Mouse (Mus musculus) brain, adult 2 months (tissue): ENCODE results near the gene Oscar.

Experiments used
- DNase-seq: peaks from one replicate; pipeline ENCODE4 v3.0.0; 2011; ENCODE audit warnings: low read depth, low spot score

Gene Oscar

DNA sequence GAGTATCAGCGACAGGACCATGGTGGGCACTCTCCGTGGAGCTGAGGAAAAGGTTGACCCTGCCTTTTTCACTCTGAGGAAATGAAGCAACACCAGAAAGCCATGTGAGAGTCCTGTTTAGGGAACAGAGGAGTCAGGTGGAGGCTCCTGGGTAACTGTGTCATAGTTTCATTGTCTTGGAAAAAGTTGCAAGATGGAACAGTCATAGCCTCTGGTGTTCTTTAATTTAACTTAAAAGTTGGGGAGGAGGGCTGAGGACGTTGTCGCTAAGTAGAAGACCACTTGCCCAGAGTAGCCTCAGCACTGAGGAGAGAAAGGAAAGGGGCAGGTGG, at the start of gene Oscar:
Gene Oscar, minus strand, starts transcription at position 101 of the 332 bp plus-strand sequence.
- DNase-seq, result no peak

- peak; percentile 100 for DNase-seq
These were observed 49.5 kb upstream of the Oscar start, which contains the start of gene Leng1 for GRCm38 (mm10) chr7:3665215-3666114. Leng1 (minus strand) TSS chr7:3665840.

DNA sequence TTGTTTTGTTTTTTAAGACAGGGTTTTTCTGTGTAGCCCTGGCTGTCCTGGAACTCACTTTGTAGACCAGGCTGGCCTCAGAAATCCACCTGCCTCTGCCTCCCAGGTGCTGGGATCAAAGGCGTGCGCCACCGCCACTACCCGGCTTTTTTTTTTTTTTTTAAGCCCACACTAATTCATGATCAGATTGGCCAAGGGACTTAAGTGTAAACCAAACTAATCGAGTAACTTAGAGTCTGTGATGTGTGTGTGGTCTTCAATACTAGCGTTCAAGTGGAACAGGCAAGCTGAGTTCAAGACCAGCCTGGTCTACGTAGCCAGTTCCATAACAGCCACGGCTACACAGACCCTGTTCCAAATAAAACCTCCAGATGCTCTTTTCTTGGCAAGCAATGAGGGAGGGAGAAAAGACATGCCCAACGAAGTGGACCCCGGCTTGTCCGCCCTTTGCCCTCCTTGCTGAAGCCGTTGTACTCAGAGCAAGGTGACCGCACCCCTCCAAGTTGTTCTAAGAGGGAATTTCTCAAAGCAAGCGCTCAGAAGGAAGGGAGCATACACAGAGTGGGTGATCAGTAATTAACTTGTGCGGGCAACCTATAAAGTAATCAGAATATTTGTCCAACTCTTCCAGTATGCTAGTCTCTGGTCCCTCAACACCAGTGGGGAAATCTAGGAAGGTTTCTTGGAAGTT, 48.7 kb upstream of the Oscar start:
- DNase-seq, result no peak

DNA sequence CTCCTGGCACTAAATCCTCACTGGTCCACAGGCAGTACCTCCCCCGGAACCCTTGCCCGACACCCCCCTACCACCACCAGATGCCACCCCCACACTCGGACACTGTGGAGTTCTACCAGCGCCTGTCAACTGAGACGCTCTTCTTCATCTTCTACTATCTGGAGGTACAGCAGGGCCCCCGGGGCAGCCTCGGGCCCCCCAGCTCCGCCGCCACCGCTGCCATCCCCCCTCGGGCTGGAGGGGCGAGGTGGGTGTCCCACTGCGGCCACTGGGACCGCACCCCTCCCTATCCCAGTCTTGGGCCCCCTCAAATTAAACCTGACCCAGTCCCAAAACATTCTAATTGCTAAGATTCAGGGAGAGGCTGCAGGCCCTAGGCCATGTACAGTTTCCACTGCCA, 42.6 kb upstream of the Oscar start:
- no peak for DNase-seq

DNA sequence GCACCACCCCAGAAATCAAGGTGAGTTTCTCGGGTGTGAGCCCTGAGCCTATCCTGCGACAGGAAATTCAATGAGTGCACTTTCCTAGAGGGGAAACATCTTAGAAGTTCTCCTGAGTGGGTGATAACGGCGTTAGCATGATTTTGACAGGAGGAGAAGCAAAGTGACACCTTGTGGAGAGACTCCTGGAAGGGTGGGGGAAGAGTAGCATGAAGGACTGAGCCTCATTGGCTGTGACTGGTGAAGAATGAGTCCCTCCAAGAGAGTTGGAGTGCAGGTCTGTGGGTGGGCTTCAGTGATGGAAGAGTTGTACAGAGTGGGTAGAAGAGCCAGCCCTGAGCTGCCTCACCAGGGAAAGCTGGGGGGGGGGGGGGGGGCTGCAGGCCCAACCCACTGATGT, 41.0 kb upstream of the Oscar start:
- peak; percentile 59 for DNase-seq

GRCm38 (mm10) chr7:3646641-3647040, 30.7 kb upstream of the Oscar start:
- no peak for DNase-seq

GRCm38 (mm10) chr7:3646188-3646587, 30.2 kb upstream of the Oscar start:
- no peak for DNase-seq

DNA sequence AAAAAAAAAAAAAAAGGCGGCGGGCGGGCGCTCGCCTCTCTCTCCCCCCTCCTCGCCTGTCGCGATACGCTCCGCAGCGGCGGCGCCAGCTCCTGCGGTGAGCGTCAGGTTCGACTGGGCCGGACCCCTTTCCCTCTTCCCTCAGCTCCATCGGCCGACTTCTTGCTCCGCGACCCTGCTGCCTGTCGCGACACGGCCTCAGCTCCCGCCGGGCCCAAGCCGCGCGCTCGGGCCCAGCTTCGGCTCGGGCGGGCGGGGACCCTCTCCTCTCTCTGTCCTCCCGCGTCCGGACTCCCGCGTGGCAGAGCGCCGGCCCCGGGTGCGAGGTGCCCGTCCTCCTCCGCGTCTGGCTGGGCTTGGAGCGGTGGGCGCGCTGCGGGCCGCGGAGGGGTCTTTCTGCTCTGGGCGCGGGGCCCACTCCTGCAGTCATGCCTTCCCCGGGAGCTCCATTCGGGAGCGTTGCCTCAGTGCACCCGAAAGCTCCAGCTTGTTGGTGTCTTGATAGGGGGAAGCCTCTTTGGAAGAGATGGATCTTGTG, 29.6 kb upstream of the Oscar start:
- DNase-seq, result peak; percentile 18

- peak; percentile 100 for DNase-seq
These were observed 28.9 kb upstream of the Oscar start, which contains the start of gene Cnot3 for GRCm38 (mm10) chr7:3644672-3645487. Cnot3 (plus strand) TSS chr7:3645268.

DNA sequence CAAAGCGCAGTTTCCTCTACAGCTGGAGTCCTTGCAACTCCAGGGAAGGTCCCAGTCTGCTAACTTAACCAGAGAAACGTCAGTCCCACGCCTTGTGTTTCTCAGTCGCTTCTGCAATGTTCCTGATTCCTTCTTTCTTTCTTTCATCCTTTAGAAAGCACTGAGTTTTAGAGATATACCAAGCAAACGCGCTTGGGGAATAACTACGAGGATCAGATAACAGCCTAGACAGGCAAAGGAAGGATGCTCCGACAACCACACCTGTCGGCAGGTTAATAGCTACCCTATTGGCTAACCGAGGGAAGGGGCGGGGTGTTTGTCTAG, 28.4 kb upstream of the Oscar start:
- no peak for DNase-seq

- DNase-seq, result no peak
These were observed 27.9 kb upstream of the Oscar start for GRCm38 (mm10) chr7:3643843-3644242.

DNA sequence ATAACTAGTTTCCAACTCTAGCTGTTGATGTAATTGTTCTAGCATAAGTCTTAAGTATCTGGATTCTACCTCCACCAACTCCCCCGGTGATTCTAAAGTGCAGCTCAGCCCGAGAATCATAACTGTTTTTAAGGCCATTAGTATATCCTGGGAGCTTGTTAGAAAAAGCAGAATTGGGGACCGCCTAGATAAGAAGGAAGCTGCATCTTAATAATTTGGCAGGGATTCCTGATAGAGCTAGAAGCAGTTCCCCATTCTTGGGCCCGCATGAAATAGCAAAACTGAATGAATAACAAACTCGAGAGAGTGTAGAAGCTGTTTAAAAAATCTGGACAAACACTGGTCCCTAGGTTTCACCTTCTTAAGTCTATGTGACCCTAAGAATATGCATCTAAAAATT, 27.5 kb upstream of the Oscar start:
- no peak for DNase-seq

- no peak for DNase-seq
These were observed 14.5 kb upstream of the Oscar start for GRCm38 (mm10) chr7:3630478-3630815.

GRCm38 (mm10) chr7:3629543-3630477, 13.9 kb upstream of the Oscar start, which contains the start of the genes Tfpt and Prpf31:
Tfpt (minus strand) TSS chr7:3629929.
Prpf31 (plus strand) TSS chr7:3629985.
- peak; percentile 99 for DNase-seq

GRCm38 (mm10) chr7:3629030-3629429, 13.1 kb upstream of the Oscar start:
- no peak for DNase-seq

DNA sequence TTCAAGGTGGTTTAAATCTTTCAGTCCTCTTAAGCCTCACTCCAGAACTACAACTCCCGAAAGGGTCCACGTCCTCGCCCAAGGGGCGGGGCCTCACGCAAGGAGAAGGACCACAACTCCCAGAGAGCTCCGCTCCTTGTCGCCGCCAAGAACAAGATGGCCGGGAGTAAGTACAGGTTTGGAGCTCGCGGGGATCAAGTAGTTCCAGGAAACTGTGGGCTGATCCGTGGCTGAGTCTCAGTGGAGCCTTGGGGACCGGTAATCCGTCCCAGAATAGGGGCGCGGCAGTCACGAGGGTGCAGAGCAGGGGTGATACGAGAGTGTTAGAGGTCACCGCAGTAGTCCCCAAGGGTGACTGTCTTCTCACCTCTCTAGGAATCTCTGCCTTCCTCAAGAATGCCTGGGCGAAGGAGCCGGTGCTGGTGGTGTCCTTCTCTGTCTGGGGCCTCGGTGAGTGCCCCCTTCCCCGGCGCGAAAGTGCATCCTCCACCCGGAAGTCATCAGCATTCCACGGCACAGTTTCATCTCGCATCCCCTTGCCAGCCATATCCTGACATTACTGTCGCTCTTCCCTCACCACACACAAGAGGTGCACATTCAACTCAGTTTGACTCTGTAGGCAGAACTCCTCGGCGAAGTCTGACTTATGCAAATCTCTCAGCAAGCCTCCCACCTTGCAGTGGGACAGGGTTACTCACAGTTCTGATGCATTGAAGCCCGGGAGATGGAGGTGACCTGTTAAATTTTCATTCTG, 1.5 kb upstream of the Oscar start, which contains the start of gene Ndufa3:
Gene Ndufa3, plus strand, starts transcription at position 132 of the 754 bp plus-strand sequence.
- DNase-seq, result peak; percentile 98

DNA sequence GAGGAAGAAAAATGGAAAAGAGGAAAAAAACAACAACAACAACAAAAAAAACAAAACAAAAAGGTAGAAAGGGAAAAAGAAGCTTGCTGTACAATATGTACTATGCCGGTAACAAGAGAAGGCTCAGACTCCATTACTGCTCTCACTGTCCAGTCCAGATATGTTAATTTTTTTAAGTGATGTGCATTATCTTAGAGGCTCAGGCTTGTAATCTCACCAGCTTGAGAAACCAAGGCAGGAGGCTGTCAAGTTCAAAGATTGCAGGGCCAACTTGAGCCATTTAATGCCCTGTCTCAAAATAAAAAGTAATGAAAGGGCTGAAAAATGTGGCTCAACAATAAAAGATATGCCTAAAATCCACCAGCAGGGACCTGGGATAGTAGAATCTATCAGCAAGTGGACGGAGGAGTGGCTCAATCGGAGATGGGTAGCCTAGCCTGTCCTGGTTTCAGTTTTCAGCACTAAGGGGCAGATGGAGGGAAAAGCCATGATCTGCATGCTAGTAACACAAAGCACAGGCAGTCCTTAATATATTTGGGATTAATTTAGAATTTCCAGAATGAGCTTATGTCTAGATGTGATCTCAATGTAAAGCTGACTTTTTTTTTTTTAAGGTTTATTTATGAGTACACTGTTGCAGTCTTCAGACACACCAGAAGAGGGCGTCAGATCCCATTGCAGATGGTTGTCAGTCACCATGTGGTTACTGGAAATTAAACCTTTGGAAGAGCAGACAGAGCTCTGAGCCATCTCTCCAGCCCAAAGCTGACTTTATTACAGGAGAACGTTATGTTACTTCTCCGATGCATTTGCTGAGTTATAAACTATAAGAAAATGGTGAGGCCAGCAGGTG, 658 bp upstream of the Oscar start:
- DNase-seq, result no peak

DNA sequence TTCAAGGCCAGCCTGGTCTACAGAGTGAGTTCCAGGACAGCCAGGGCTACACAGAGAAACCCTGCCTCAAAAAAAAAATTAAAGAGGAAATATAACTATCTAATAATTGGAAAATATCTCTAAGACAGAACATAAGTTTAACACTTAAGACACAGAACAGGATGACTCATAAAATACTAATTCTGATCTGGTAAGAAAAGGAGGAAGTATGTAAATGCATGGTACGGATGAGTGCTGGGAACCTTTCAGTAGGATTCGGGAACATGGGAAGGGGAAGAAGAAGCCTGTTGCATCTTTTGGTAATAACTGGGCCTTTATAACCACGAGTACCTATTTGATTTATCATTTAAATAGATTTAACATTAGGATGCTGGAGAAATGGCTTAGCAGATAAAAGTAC, 1.9 kb downstream of the Oscar start:
- no peak for DNase-seq

GRCm38 (mm10) chr7:3611006-3611405, 5.0 kb downstream of the Oscar start:
- no peak for DNase-seq
